Mouse (Mus musculus): ENCODE data around the gene 9130230L23Rik.

Gene 9130230L23Rik

DNA sequence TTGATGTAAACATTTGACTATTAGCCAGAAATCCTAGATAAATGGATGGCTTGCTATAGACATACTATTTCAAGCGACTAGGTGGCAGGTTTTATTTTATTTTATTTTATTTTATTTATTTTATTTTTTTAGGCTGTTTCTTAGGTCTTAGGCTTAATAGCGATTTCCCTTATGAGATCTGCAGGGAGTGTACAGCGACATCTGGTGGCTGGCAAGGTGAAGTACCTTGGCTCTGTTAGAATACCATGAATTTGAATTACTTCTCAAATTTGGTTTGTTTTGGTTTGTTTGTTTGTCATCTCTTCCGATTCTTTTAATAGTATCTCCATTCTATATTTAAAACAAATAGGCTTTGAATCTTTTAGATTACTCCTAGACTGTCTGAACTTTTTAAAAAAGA, 45.5 kb downstream of the 9130230L23Rik start:
- in situ Hi-C loops (cut with MboI; ENCODE audit: unreplicated experiment in 2 of 2): loop anchor here (10.0 to 25.0 kb wide), 4 partner anchors 254 to 971 kb away; partner anchors contain the start of genes Smim14 (in 1 of the 2) and Ube2k (in 1 of the 2)

DNA sequence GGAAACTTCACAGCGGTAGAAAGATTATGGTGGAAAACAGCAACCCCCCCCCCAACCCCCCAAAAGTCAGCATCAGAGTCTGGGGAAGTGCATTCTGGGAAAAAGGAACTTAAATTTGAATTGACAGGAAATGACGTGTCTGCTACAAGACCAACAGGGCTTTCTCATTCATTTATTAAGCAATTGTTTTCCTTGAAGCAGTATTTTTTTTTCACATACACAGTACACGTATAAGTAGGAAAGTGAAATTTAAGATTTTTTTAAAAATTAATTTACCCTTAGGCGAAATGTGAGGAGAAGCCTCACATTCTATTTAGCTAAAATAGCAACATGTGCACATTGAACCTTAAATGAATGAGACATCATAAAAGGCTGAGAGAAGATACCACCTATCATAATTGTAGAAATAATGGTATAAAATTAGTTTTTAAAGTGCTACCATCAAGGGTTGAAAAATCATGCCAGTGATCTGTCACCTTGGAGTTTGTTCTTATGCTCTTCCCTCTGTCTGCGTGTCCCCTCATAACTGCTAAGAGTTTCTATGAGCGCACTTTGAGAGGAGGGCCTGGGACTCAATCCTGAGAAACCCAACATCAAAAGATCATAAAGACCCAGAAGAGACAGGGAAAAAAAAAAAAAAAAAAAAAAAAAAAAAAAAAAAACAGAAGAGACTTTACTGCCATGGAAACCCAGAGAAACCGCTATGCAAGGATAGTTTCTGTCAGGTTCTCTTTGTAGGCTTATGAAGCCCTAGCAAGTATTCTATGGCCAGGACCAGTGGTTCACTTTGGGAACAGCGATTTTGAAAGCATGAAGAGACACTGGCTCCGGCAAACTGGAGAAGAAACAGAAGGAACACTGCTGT, 47.7 kb downstream of the 9130230L23Rik start:
- in situ Hi-C loops (cut with MboI; ENCODE audit: unreplicated experiment in 2 of 2): loop anchor here (10.0 to 25.0 kb wide), 4 partner anchors 252 to 969 kb away; partner anchors contain the start of genes Smim14 (in 1 of the 2) and Ube2k (in 1 of the 2)

DNA sequence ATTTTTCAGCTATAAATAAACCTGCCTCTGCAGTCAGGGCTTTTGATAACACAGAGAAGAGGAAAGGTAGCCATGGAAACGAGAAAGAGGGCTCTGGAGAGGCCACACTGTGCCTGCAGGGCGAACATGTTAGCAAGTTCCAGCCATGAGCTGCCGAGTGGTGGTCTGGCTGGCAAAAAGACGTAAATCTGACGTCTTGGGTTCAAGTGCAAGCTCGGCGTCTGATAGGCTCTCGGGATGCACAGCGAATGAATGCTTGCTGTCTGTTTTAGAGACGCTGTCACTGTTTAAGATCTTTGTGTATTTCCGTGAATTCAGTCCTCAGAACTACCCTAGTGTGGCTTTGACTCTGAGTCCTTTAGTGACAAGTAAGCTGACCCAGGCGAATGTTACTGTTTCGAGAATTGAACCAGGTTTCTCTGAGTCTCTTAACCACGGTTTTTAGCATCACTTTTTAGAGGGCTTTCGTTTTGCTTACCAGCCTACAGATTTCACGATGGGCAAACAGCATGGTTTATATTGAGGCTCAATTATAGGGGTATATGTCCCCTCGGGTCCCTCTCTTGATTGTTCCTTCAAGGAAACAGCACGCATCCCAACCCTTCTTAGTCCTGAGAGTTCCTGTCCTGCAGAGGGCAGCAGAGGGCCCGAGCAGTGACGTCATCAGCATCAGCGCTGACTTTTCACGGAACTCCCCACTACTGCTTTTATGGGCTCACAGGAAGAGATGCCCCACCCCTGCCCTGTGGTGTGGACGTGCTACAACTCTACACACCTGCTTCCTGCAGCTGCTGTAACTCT, 48.5 kb downstream of the 9130230L23Rik start:
- in situ Hi-C loops (cut with MboI; ENCODE audit: unreplicated experiment in 2 of 2): loop anchor here (10.0 to 25.0 kb wide), 4 partner anchors 251 to 968 kb away; partner anchors contain the start of genes Smim14 (in 1 of the 2) and Ube2k (in 1 of the 2)

DNA sequence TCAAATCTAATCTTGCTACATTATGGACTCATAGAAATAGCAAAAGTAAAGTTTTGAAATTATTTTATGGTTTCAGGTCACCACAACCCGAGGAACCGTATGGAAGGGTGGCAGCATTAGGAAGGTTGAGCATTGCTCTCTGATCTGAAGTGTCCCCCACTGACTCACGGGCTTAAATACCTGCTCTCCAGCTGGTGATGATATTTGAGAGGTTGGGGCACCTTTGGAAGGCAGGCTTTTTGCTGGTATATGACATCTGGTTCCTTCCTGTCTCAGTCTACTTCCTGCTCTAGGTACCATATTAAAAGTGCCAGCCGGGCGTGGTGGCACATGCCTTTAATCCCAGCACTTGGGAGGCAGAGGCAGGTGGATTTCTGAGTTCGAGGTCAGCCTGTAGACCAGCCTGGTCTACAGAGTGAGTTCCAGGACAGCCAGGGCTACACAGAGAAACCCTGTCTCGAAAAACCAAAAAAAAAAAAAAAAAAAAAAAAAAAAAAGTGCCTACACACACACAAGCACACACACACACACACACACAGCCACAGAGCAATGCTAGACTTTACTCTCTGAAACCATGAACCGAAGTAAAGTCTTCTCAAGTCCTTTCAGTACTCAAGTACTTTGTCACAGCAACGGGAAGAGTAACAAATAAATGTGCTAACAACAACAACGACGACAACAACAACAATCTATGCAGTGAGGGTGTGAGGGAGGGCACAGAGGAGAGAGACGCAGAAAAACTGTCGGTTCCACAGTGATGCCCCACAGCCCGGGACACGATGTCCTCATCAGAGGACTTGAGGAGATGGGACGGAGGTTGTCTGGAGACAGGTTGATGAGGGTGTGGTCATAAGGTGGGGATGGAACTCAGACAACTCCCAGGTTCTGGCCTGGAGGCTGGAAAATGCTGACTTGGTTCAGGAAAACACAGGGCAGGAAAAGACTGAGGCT, 49.7 kb downstream of the 9130230L23Rik start:
- in situ Hi-C loops (cut with MboI; ENCODE audit: unreplicated experiment in 2 of 2): loop anchor here (10.0 to 25.0 kb wide), 4 partner anchors 250 to 967 kb away; partner anchors contain the start of genes Smim14 (in 1 of the 2) and Ube2k (in 1 of the 2)

DNA sequence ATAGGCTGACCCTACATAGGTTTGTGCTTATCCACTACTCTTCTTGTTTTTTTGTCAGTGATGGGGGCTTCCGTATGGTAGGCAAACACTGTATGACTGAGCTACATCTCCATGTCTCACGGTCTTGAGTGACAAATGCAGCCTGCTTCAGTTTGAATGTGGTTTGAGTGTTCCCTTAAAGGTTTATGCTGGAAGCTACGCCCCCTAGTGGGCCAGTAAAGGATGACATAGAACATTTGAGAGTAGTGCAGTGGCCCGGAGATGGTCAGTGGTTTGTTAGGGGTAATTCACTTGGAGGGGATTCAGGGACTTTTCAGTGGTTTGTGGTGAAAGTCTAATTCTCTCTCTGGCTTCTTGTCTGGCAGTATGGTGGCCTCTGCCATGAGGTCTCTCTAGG, 52.6 kb downstream of the 9130230L23Rik start:
- in situ Hi-C loops (cut with MboI; ENCODE audit: unreplicated experiment in 2 of 2): loop anchor here (10.0 to 25.0 kb wide), 4 partner anchors 247 to 964 kb away; partner anchors contain the start of genes Smim14 (in 1 of the 2) and Ube2k (in 1 of the 2)

DNA sequence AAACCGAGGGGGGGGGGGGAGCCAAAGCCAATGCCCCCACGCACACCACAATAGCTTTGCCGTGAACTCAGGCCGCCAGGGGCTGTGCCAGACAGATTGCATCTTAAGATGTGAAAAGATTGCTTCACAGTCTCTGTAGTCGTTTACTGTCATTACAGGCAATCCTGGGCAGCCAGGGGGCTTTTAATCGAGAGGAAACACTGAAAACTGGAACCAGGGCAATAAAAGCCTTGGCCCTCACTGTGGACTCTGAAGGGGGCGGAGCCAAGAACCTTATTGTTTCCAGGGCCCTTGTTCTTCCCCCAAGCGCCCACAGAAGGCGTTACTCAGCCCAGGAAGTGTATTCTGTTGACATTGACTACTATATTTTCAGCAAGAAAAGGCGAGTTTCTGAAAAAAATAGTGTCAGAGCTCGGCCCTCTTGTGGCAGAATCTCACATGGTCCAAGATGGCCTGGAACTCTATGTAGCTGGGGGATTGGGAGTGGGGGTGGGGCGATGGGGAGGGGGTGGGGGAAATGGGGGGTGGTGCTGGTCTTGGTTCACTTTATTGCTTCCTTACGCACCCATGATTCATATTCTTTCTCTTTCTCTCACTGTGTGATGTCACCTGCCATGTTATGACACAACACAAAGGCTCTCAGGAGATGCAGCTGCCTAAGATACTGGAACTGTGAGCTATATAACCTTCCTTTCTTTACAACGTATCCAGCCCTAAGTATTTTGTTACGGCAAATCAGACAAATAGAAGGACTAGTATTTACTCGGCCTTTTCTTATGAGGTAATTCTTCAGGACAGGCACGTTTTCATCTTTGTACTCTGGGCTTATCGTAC, 53.2 kb downstream of the 9130230L23Rik start:
- in situ Hi-C loops (cut with MboI; ENCODE audit: unreplicated experiment in 2 of 2): loop anchor here (10.0 to 25.0 kb wide), 4 partner anchors 246 to 964 kb away; partner anchors contain the start of genes Smim14 (in 1 of the 2) and Ube2k (in 1 of the 2)

DNA sequence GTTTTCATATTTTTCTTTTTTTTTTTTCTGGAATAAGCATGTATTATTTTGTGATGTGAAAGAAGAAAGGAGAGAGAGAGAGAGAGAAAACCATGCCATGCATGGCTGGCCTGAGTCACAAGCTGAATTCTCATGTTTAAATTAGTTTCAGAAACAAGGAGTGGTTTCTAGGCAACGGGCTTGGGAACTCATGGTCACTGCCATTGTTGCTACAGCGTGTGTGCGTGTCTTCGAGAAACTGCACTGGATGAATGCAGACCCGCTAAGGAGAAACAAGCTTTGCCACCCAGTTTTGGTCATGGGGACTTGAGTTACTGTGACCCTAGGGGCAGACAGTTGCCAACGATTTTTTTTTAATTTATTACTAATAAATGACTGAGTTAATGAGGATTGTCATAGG, 53.8 kb downstream of the 9130230L23Rik start:
- in situ Hi-C loops (cut with MboI; ENCODE audit: unreplicated experiment in 2 of 2): loop anchor here (10.0 to 25.0 kb wide), 4 partner anchors 245 to 963 kb away; partner anchors contain the start of genes Smim14 (in 1 of the 2) and Ube2k (in 1 of the 2)

DNA sequence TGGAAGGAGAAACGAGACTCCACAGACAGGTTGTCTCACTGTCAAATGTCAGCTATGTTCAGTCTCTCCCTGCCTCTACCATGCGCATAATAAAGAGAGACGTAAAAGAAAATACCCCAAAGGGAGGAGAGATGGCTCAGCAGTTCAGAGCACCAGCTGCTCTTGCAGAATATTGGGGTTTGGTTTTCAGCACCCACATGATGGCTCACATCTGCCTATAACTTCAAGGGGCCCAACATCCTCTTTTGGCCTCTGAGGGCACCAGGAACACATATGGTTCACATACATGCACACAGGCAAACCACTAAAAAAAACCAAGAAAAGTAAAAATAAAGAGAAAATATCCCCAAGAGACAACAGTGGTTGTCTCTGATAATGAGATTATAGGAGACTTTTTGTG, 54.3 kb downstream of the 9130230L23Rik start:
- in situ Hi-C loops (cut with MboI; ENCODE audit: unreplicated experiment in 2 of 2): loop anchor here (10.0 to 25.0 kb wide), 5 partner anchors 245 to 963 kb away; partner anchors contain the start of genes Smim14 (in 1 of the 2) and Ube2k (in 1 of the 2)

DNA sequence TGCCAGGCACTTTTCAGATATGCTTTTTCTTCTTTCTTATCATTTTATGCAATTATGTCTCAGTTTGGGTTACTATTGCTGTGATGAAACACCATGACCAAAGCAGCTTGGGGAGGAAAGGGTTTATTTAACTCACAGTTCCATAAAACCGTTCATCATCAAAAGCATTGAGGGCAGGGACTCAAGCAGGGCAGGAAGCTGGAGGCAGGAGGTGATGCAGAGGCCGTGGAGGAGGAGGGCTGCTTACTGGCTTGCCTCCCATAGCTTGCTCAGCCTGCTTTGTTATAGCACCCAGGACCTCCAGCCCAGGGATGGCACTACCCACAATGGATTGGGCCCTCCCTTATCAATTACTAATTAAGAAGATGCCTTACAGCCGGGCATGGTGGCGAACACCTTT, 62.9 kb downstream of the 9130230L23Rik start:
- in situ Hi-C loops (cut with MboI; ENCODE audit: unreplicated experiment in 2 of 2): loop anchor here (5.0 to 25.0 kb wide), 2 partner anchors 109 to 429 kb away; no protein-coding TSS in a partner anchor

DNA sequence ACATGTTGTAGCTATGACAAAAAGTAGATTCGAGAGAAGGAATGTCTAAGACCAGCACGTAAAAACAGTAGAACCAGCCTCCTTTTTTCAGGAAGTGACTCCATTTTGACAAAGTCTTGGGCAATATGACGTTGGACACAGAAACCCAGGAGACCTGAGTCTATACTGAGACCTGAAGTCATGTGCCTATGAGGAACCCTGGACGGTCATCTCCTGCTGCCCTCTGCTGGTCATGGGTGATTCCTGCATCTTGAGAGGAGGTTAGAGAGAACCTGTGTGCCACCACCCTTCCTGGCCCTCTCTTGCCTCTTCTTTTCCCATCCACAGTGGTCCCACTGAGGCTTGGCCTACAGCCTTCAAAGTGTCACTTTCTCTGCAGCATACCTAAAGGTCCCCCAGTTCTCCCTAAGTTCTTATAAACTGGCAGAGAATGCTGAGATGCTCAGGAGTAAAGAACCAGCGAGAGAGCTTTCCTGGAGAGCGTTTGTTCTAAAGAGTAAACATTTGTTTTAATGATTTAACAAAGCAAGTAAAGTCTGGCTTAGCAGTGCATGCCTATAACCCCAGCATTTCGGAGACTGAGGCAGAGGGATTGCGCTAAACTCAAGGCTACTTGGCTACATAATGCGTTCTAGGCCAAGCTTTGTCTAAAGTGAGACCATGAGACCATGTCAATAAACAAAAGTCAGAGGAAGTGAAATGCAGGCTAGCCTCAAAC, 65.9 kb downstream of the 9130230L23Rik start:
- in situ Hi-C loops (cut with MboI; ENCODE audit: unreplicated experiment in 2 of 2): loop anchor here in 1 of 2 experiments (25.0 kb wide), 1 partner anchor 426 kb away; no protein-coding TSS in a partner anchor

DNA sequence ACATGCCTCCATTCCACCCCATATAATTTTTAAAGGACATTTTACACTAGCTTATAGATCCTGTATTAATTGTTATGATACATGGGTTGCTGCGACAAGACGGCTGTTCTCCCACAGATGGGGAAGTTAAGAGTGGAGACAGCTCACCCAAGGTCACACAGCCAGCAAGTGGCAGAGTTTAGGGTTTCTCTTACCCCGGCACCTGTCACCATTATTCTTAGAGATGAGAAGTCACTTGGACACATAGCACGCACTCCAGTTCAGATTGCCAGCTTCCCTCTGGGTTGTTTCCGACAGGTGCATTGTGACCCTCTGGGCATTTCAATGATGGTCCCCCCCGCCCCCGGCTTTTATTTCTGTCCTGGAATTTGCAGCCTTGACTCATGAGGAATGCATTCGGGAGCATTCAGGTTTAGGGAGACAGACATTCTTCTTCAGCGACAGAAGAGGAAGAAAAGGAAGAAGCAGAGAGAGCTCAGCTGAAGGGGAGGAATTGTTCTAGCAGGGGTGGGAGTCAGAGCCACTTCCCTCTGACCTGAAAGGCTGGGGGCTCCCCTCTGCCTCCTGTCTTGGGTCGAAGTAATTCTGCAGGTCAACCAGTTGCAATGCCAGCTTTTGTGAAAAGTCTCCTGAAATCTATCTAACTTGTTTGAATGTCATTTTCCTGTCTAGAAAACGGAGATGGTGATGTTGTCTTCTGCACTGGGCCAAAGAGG, 66.9 kb downstream of the 9130230L23Rik start:
- in situ Hi-C loops (cut with MboI; ENCODE audit: unreplicated experiment in 2 of 2): loop anchor here in 1 of 2 experiments (25.0 kb wide), 1 partner anchor 425 kb away; no protein-coding TSS in a partner anchor

DNA sequence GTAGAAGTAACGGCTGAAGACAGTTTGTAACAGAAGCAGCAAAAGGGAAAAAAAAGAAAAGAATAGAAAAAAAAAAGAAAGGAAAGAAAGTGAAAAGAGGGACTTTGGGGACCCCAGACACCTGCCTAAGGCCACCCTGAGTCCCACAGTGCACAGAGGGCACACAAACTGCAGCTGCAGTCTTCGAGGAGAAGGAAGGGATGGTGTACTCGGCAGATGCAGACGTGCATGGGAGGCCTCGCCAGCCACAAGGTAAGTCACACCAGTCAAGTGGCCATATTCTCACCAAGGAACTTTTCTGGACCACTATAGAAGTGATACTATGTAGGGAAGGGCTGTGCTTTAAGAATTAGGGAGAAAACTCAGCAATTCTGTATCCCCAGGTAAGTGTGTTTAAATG, 69.3 kb downstream of the 9130230L23Rik start, which contains the start of gene Chrna9:
Gene Chrna9, plus strand, starts transcription at position 139 of the 400 bp plus-strand sequence.
- in situ Hi-C loops (cut with MboI; ENCODE audit: unreplicated experiment in 2 of 2): loop anchor here (5.0 to 25.0 kb wide), 3 partner anchors 37 to 422 kb away; partner anchors contain the start of gene Rhoh (in 1 of the 2)

DNA sequence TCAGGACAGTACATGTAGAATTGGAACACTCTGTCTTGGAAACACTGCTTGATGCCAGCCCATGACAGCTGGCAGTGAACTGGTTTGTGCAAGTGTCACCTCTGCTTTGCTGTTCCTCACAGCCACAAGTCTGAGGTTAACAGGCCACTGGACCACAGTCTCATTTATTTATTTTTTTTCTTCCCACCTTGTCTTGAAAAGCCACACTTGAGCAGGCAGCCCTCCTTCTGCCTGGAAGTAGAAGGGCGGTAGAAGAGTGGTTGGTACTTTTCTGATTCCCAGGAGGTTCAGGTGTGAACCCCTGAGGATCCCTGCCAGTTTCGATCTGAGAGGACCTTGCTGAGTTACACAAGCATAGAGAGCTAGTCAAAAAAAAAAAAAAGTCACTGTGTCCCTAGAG, 70.3 kb downstream of the 9130230L23Rik start:
- in situ Hi-C loops (cut with MboI; ENCODE audit: unreplicated experiment in 2 of 2): loop anchor here (5.0 to 25.0 kb wide), 3 partner anchors 36 to 421 kb away; partner anchors contain the start of gene Rhoh (in 1 of the 2)

DNA sequence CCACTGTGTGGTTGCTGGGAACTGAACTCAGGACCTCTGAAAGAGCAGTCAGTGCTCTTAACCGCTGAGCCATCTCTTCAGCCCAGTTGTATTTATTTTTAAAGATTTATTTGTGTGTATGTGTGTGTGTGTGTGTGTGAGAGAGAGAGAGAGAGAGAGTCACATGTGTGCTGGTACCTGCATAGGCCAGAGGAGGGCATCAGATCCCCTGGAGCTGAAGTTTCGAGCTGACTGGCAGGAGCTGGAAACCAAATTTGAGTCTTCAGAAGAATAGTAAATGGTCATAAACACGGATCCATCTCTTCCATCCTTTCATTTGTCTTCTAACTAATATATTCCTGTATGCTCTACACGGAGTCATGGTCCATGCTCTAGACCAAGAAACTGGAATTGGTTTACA, 70.8 kb downstream of the 9130230L23Rik start:
- in situ Hi-C loops (cut with MboI; ENCODE audit: unreplicated experiment in 2 of 2): loop anchor here (5.0 to 25.0 kb wide), 3 partner anchors 36 to 421 kb away; partner anchors contain the start of gene Rhoh (in 1 of the 2)

DNA sequence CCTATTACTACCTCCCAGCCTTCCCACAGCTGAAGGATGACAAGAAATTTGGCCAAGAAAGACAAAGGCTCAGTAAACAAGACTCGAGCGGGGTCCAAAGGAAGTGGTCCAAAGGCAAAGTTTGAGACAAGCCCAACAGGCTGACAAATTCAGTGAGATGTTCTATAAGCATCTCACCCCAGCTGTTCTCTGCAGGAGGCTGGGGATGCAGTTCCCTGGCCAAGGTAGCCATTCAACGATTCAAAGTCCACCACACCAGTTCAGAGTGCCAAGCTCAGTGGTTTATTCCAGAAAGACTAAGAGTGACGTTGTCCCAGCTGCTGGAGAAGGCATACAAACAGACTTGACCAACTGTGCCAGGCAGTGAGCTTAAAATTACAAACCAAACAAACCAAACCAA, 73.9 kb downstream of the 9130230L23Rik start:
- in situ Hi-C loops (cut with MboI; ENCODE audit: unreplicated experiment in 2 of 2): loop anchor here (5.0 to 25.0 kb wide), 3 partner anchors 33 to 418 kb away; partner anchors contain the start of gene Rhoh (in 1 of the 2)

Data from v-Abl transformed pro-B cells (cell line).